Mouse (Mus musculus): Measurements from ENCODE around the gene Fhl1. TPM values are rescaled to one million over a fixed set of nuclear protein-coding genes. Genes with fewer than 3 reads are reported as not detected.

Fhl1 gene
- total RNA-seq, 2 experiments from 2014 or later: 137 to 186 TPM

DNA sequence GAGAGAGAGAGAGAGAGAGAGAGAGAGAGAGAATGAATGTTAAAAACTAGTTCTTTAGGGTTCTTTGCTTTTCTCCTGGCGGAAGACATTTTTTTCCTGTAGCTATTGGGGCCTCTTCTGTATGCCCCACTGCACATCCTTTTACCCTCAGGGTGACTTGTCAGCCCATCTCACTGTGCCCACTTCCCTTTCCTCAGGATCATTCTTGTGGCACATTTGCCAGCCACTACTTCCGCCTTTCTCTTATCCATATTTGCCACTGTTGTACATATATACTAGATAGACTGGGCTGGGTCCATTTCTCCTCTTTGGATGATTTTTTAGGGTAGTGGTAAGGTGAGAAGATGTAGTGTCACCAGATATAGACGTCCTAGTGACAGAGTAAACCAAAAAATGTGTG lies 9.8 kb downstream of the Fhl1 start:
- no peak for DNase-seq
- intact Hi-C loops (cut with DNase I): no loop called here

GRCm38 (mm10) chrX:56751536-56751935 lies 19.9 kb downstream of the Fhl1 start:
- intact Hi-C loops (cut with DNase I): no loop called here
- DNase-seq: no peak

DNA sequence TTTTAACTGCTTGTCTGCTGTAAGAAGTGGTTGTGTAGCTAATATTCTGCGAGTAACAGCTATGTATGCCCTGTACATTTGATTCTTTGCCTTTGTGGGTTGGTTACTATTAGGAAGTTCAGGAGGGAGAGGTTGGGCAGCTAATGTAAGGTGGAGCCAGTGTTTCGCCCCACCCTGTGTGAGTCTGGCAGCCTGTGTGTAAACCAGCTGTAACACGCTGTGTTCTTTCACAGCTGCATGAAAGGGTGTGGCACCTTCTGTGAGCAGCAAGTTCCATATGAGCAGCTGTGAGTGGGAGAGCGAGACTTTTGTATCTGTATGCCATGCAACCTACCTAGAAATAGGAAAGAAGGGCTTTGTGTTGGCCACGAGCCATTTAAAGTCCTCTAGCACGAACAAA lies 20.6 kb downstream of the Fhl1 start:
- DNase-seq: peak in 1 of 2 experiments; percentile 22
- intact Hi-C loops (cut with DNase I): no loop called here

GRCm38 (mm10) chrX:56753317-56754289 lies 22.0 kb downstream of the Fhl1 start:
- intact Hi-C loops (cut with DNase I): no loop called here

GRCm38 (mm10) chrX:56755646-56756045 lies 24.1 kb downstream of the Fhl1 start:
- peak; percentile 42 to 60 for DNase-seq

More at GRCm38 (mm10) chrX:56753317-56754289, 22.0 kb downstream of the Fhl1 start:
- DNase-seq: no peak

GRCm38 (mm10) chrX:56756352-56756751 lies 24.8 kb downstream of the Fhl1 start:
- no peak for DNase-seq
- intact Hi-C loops (cut with DNase I): loop anchor here (5.0 kb wide), 1 partner anchor 81 kb away; no protein-coding TSS in a partner anchor

More at GRCm38 (mm10) chrX:56755646-56756045, 24.1 kb downstream of the Fhl1 start:
- intact Hi-C loops (cut with DNase I): loop anchor here (1.0 to 5.0 kb wide), 2 partner anchors 36 to 82 kb away; no protein-coding TSS in a partner anchor

GRCm38 (mm10) chrX:56760257-56760760 lies 28.7 kb downstream of the Fhl1 start:
- intact Hi-C loops (cut with DNase I): no loop called here

GRCm38 (mm10) chrX:56769838-56770237 lies 38.3 kb downstream of the Fhl1 start:
- intact Hi-C loops (cut with DNase I): no loop called here
- DNase-seq: peak in 1 of 2 experiments; percentile 43

More at GRCm38 (mm10) chrX:56760257-56760760, 28.7 kb downstream of the Fhl1 start:
- no peak for DNase-seq

DNA sequence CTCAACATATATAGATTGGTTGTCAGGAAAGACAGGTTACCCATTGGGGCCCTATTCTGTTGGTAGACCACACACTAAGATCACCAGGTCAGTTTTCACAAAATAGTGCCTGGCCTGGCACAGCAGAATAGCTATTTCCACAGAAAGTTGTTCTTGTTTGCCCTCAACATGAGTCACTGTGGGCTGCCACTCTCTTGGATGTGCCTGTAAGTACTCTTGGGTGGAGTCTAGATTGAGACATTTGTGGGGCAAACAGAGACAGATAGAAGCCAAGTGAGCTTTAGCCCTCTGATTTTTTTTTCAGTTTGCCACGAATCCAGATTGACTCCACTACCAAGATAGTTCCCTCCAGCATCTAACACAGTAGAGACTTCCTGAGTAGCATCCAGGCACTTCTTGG lies 40.2 kb downstream of the Fhl1 start:
- DNase-seq: no peak
- intact Hi-C loops (cut with DNase I): no loop called here

DNA sequence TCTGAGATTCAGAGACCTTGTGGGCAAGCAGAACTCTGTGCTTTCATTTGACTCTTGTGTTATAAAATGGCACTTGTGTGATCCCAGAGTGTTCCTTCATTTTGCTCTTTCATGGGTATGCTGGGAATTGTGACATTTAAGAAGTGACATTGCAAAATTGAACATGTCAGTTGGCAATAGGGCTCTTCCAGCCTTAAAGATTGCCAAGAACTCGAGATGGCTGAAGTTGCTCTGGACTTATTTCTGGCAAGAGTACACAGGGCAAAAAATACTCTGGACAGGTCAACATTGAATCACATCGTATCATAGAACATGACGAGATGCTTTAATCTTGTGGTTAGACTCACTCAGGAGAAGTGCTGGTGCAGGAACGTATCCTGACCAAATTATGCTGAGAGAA lies 41.7 kb downstream of the Fhl1 start:
- intact Hi-C loops (cut with DNase I): no loop called here
- DNase-seq: no peak

- DNase-seq: peak; percentile 30 to 32
- intact Hi-C loops (cut with DNase I): no loop called here
Measured at GRCm38 (mm10) chrX:56786281-56787061, 54.9 kb downstream of the Fhl1 start.

DNA sequence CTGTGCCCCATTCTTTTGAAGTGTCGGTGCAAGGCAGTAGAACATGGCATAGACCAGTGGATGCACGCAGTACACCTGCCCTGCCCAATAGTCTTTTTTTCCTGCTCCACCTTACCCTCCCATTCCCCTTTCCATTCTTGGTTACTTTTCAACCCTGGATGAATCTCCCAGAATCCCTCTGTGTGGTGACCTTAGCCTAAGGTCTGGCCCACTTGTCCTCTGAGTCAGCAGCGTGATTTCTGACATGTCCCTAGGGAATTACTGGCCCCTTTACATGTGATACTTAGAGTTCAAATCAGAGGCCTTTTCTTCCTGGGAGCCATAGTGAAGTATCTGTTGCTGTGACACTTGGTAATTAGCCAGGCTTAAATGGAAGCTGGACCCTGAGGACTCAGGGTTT lies 55.9 kb downstream of the Fhl1 start:
- DNase-seq: no peak
- intact Hi-C loops (cut with DNase I): no loop called here

DNA sequence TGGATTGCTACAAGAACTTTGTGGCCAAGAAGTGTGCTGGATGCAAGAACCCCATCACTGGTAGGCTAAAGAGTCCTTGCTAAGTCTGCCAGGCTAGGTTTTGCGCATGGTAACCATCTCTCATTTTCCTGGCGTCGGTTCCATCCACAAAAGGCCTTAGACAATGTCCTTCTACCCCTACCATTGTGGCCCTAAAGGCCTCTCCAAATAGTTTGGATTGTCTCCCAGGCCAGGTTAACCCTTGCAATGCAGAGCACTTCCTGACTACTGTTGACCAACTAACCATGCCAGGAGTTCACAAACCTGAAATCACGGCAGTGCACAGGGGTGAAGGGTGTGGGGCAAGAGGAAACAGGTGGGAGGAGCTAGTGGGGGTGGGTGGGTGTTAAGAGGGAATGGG lies 59.0 kb downstream of the Fhl1 start:
- no peak for DNase-seq
- intact Hi-C loops (cut with DNase I): loop anchor here (2.0 kb wide), 1 partner anchor 140 kb away; no protein-coding TSS in a partner anchor

GRCm38 (mm10) chrX:56791268-56791667 lies 59.7 kb downstream of the Fhl1 start:
- intact Hi-C loops (cut with DNase I): loop anchor here (1.0 to 2.0 kb wide), 2 partner anchors 36 to 140 kb away; no protein-coding TSS in a partner anchor
- peak; percentile 50 to 69 for DNase-seq

GRCm38 (mm10) chrX:56821765-56822603 lies 90.4 kb downstream of the Fhl1 start, which contains the start of gene Map7d3:
Map7d3 (minus strand) TSS chrX:56822326.
- intact Hi-C loops (cut with DNase I): no loop called here
- peak; percentile 20 to 28 for DNase-seq

DNA sequence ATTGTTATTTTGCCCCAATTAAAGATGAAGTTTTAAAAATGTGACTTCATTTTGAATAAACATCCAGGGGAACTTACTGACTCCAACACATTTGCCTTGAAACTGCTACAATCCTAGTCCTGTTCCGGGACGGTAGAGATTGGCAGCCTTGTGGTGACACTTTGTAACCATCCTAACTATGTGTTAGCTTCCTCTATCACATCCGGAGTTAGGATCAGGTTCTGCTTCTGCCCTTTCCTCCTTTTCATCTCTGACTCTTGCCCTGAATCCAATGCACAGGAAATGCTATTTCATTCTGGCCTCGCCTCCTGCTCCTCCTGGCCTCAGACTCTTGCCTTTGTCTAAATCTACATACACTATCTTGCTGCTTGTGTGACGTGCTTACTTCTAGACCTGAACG lies 95.9 kb downstream of the Fhl1 start:
- peak; percentile 2 for DNase-seq
- intact Hi-C loops (cut with DNase I): no loop called here

DNA sequence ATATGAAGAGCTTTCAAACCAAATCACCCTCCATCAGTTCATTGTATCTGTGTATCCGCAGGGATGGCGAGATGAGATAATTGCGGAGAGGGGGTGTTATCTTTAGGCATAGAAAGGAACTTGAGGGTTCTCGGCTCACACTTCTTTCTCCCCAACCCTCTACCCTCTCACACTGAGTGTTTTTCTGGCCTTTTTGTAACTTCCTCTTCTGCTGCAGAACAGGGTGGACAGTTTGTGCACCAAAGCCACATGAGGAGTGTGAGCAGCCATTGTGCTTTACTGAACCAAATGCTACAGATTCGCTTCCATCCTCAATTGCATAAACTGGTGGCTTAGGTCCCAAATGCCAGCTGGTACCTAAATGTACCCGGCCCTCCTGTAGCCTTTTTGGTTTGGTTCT lies 104.3 kb downstream of the Fhl1 start:
- intact Hi-C loops (cut with DNase I): loop anchor here (5.0 kb wide), 3 partner anchors 79 to 299 kb away; no protein-coding TSS in a partner anchor
- no peak for DNase-seq

GRCm38 (mm10) chrX:56839369-56839768 lies 107.8 kb downstream of the Fhl1 start:
- DNase-seq: peak; percentile 17 to 37
- intact Hi-C loops (cut with DNase I): loop anchor here (5.0 kb wide), 3 partner anchors 82 to 302 kb away; no protein-coding TSS in a partner anchor

GRCm38 (mm10) chrX:56841255-56841654 lies 109.7 kb downstream of the Fhl1 start:
- DNase-seq: peak in 1 of 2 experiments; percentile 5
- intact Hi-C loops (cut with DNase I): no loop called here
